Mouse (Mus musculus): ENCODE data around the gene Apeh.
A peak's percentile ranks its signal among the peaks of the same experiment; 100 is the strongest.

Gene Apeh

DNA sequence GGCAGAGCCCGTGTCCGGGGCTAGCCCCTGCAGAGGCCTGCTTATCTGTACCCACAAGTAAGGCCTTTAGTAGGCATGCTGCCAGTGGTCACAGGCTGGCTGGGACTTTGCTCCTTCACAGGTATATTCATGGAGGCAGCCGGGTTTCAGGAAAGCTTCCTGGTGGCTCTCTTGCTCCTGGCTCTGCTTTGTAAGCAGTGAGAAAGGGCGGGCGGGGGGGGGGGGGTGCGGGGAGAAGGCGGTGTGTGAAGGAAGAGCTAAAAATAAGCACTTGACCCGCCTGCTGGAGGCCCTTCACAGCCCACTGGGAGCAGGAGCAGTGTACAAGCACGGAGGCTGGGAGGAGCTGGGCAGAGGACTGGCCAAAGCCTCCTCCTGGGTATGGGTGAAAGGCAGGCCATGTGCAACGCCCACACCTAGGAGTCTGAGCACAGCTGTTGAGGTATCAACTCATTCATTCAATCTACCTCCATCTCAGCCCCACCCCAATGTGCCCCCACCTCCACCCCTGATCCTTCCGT is 25.5 kb upstream of the Apeh start:
- no peak for DNase-seq (ENCODE audit: low read depth, low spot score)

DNA sequence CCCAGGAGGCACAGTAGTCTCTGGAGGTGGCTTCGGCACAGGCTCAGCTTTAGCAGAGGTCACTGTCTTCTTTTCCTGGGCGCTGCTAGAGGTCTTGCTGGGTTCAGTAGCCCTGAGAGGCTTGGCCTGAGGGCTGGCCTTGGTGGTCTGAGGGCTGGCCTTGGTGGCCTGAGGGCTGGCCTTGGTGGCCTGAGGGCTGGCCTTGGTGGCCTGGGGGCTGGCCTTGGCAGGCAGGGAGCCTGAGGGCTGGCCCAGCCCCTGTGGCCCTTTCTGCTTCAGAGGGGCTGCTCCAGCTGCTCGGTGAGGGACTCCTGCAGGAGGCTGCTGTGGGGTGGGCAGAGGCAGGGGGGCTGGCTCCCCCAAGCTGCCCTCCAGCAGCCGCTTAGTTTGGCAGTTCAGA is 22.7 kb upstream of the Apeh start:
- DNase-seq (ENCODE audit: low read depth, low spot score), result no peak

DNA sequence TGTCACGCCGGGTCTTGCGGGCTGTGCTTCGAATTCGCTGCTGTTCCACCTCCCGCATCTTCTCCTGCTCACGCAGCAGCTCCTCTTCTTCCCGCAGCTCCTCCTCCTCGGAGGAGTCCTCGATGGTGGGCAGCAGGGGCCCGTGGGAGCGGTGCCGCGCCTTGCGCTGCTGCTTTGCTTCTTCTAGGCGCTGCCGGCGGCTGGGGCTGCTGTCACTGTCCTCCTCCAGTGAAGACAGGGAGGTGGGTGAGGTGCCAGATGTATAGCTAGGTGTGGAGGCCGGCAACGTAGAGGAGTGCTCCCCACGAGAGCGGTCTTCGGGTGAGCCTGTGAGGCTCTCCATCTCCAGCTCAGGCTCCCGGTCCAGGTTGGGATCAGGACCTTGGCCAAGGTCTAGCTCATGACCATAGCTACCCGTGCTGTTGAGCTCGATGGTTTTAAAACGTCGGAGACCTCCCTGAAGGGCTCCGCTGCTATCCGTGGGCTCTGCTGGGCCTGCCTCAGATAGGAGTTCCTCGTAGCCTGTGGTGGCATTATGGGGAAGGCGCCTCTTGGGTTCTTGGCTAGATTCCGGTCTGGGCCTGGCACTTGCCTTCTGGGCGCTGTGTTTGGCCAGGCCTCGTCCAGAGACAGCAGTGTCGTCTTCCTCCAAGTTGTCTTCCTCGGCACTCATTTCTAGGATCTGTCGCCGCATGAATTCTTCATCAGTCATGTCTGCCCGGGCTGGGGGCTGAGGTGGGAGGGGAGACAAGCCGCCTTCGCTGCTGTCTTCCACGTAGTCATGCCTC is 21.1 kb upstream of the Apeh start:
- DNase-seq (ENCODE audit: low read depth, low spot score), result no peak

DNA sequence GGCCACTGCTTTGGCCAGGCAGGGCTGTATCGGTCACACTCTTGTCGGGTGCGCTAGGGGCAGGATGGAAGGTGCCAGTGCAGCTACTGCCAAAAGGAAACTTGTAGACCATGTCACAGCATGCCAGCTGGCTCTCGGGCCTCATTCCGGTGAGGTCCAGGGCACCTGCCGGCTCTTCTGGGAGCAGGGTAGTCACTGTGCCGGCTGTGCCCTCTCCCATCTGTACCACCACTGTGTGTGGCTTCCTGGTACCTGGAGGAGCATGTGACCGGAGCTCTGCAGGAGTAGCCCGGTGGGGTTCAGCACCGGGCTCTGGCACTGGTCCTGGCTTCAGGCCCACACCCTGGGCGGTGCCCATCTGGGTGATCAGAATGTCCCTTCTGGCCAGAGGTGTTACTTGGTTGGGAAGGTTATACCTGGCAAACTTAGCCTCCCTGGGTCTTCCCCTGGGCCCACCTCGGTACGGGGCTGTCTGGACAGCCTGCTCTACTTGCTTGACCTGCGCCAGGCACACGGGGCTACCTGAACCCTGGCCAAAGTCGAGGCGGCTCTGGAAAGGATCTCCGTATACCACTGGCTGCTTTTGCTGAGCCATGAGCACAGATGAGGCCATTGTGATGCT is 18.4 kb upstream of the Apeh start:
- no peak for DNase-seq (ENCODE audit: low read depth, low spot score)

DNA sequence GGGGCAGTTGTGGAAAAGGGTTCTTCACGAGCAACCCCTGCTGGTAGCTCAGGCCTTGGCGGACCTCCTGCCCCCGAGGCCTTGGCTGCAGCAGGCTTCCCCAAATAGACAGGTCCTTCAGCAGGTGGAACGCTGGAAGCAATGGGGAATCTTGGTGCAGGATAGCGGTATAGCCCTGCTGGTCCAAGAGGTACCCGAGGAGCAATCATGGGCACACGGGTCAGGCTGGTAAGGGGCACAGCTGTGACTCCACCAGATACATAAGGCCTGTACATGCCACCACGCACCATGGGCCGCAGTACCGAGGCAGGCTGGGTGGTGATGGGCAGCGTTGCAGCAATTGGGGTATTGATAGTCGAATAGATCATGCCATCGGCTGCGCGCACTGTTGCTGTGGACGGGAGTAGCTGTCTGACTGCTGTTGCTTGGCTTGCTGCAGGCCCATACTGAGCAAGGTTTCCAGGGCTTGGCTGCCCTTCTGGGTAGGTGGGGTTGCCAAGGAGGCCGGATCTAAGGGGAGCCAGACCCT is 17.3 kb upstream of the Apeh start:
- no peak for DNase-seq (ENCODE audit: low read depth, low spot score)

DNA sequence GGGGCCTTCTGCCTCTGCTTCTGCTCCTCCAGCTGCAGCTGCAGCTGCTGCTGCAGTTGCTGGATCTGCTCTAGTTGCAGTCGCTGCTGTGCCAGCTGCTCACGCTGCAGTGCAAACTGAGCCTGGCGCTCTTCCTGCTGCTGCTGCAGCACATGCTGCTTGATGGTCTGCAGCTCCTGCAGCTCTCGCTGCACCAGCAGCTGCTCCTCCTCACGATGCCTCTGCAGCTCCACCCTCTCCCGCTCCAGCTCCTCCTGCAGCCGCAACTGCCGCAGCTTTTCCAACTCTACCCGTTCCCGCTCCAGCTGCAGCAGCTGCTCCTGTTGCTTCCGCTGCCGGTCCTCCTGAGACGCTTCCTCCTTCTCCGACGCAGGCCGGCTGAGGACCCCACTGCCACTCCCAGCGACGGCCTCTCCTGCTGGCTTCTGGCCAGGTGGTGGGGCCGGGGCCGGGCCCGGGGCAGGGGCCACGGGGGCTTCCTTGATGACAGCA is 16.7 kb upstream of the Apeh start:
- no peak for DNase-seq (ENCODE audit: low read depth, low spot score)

DNA sequence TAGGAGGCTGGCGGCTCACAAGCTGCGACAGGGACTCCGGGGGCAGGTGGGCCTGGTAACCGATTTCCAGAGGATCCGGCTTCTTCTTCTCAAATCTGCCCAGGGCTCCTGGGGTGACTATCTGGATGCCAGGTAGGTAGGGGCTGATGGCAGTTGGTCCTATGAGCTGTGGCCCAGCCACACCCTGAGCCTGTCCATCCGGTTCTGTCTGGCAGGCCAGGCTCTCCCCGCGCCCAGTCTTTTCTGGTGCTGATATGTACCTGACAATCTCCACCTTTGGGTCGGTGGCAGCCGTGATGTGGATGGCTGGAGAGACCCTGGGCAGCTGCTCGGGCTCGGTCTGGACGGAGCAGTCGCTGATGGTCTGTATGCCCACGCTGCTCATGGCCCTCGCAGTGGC is 15.8 kb upstream of the Apeh start:
- DNase-seq (ENCODE audit: low read depth, low spot score), result no peak

DNA sequence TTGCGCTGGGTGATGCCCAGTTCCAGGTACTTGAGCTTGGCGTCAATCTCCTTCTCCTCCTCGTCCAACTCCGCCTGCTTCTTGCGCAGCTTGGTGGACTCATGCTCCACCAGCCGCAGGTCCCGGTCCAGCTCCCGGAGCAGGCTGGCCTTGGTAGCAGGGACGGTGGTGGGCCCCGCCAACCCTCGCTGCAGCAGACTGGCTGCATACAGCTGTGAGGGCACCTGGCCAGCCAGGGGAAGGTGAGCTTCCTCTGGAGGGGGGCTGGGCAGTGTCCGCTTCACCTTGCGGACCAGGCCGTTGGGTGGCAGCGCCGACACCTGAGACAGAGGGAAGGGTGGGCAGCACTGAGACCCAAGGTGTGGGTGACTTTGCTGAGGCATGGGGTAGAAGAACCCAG is 13.5 kb upstream of the Apeh start:
- DNase-seq (ENCODE audit: low read depth, low spot score), result no peak

DNA sequence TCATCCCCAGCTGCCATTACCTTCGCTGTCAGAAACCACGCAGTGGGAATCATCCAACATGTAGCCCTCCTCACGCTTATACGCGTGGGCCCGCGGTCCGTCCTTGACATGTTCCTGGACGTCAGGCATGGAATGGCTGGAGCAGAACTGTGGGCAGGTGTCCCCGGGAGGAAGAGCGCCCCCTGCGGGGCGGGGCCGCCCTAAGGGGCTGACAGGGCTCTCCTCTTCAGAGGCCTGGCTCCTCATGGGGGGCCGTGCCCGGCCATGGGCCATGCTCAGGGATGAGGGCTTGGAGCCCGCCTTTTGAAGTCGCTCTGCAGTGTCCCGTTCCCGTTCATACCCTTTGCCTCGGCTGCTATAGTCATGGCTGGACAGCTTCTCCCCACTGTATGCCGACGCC is 11.7 kb upstream of the Apeh start:
- no peak for DNase-seq (ENCODE audit: low read depth, low spot score)

DNA sequence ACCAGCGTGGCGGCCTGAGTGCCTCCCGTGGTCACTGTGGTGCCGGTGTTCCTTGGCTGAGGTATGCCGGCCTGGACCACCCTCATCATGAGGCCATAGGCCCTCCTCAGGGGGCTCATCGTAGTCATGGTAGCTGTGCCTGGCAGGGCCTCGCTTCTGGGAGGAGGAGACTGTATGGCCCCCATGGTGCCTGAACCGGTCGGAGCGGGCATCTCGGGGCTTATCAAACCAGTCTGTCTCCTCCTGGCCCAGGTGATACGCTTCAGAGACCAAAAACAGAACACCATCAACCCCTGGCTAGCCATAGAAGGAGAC is 11.1 kb upstream of the Apeh start:
- no peak for DNase-seq (ENCODE audit: low read depth, low spot score)

DNA sequence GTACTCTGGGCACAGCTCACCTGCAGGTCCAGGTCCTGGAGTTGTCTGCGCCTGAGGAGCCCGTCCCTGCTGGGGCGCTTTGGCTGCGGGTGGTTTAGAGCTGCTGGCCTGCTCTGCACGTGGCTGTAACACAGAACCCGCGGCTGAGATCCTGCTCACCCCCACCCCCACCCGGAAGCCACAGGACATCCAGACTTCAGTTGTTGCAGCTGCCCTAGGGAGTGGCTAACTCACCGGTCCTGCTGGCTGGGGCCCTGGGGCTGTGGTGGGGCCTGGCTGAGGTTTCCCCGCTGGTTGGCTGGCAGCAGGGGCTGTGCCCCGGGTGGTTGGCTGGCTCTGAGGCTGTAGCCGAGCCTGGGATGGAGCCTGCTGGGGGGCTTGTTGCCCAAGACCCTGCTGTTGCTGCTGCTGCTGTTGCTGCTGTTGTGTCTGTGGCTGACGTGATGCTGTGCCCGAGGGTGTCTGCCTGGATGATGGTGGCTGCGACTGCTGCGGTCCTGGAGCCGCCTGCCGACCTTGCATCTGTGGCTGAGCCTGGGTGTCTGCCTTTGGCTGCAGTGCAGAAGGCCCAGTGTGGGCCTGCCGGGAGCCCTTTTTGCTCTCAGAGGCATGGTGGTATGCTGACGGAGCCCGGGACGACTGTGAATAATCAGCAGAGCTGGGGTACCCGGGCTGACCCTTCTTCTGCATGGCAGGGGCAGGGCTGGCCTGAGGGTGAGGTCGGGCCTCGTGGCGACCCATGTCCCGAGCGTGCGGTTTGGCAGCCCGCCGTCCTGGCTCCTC is 10.6 kb upstream of the Apeh start:
- no peak for DNase-seq (ENCODE audit: low read depth, low spot score)

DNA sequence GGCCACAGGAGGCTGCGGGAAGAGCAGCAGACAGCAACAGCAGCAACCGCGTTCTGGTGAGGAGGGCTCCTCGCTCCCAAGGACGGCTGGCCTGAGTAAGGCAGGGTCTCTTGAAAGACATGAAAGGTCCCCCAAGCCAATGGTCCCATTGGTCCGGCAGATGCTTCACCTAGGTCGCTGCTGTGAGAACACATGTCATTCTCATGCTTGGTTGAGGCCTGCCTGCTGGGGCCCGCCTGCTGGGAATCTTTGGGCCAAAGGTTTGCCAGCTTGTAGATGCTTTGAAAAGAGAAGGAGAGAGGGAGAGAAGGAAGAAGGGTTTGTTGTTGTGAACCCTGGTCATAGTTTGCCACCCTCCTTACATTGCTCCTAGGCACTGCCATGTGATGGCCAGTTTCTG is 5.2 kb upstream of the Apeh start:
- DNase-seq (ENCODE audit: low read depth, low spot score), result no peak

DNA sequence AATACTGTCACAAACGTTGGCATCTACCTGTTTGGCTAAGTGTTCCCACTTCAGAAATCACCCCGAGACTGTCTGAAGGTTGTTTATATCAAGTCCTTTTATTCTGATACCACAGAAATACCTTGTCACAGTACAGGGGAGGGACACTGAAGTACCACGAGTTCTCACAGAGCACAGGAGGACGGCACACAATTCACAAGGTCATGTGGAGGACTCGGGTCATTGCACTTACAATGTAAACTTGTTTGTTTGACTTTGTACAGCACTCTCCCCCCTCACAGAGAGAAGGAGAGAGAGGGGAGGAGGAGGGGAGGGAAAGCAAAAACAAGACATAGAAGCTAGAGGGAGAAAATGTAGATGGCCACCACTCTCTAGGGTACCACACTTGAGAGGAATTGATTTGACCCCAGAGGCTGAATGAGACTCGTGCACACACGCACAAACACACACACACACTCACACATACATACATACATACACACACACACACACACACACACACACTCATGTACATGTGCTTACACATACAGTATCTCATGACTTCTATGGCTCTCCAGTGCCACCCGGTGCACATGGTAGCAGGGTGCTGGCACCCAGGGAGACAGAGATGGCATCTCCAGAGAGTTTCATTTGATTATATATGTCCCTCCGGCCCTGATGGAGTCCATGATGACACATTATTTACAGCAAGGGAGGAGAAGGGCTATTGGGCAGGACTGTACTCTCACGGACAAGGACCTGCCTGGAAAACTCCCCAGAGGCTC is 1.7 kb upstream of the Apeh start:
- no peak for DNase-seq (ENCODE audit: low read depth, low spot score)

DNA sequence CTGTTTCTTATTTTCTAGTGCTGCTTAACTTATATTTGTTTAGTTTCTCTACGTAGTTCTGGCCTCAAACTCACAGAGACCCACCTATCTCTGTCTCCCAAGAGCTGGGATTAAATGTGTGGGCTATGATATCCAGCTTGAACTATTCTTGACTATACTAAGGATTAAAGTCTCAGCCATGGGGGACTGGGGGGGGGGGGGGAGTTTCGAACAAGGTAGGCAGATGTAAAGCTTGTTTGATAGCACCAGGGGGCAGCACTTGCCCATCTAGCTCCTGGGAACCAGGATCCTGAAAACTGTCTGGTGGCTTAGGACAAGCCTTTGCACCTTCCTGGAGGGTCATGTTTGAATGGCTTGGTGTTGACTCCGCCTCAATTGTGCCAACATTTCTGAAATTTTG is 1.1 kb upstream of the Apeh start:
- peak; percentile 76 for DNase-seq (ENCODE audit: low read depth, low spot score)

DNA sequence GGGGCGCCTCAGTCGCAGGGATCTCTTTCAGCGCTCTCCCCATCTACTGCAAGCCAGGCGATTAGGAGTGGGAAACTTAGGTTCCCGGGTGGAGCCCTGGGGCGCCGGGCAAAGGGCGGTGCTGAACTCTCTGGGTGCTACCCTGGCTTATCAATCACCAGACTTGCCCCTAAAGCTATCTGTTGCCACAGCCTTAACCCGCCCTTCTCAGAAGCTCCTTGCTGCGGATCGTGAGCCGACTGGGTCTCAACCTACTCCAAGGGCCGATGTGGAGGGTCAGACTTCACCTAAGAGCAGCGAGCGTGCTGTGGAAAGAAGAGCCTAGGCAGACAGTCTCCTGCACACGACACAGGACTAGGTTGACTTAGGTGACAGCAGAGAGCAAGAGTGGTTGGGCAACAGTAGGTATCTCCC is 599 bp upstream of the Apeh start:
- peak; percentile 91 for DNase-seq (ENCODE audit: low read depth, low spot score)

DNA sequence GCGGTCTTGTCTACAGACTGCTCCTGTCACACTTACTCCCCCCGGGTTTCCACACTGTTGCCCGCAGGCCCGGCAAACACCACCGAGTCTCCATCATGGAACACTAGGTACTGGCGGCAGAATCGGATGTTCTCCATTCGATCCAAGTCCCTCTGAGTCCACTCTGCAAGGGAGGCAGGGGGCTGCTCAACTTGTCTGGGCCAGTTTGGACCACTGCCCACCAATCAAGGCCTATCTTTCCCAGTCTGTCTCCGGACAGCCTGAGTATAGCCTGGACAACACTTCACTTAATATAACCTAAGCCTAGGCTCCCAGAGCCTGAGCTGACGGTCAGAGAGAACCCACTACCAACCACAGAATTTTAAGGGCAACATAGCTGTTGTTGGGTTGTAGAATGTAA is 820 bp downstream of the Apeh start:
- no peak for DNase-seq (ENCODE audit: low read depth, low spot score)

DNA sequence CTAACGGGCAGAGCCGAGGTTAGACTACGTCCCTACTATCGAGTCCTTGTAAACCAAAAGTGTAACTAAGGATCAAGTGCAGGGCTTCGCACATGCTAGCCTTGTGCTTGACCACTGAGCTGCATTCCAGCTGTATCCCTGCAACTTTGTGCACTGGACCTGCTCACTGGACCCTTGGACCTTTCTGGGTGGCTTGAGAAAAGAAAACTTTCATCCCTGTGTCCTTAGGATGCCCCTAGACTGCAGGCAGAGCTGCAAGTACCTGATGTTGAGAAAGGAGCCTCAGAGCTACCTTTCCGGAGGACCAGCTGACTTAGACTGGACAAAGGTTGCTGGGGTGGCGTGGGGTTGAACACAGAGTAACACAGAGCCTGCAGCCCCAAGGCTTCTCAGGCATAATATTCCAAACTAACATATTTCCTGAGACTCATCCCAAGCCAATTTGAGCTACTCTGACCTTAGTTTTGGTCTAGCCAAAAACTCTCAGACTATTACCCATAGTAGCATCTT is 3.7 kb downstream of the Apeh start:
- DNase-seq (ENCODE audit: low read depth, low spot score), result no peak

DNA sequence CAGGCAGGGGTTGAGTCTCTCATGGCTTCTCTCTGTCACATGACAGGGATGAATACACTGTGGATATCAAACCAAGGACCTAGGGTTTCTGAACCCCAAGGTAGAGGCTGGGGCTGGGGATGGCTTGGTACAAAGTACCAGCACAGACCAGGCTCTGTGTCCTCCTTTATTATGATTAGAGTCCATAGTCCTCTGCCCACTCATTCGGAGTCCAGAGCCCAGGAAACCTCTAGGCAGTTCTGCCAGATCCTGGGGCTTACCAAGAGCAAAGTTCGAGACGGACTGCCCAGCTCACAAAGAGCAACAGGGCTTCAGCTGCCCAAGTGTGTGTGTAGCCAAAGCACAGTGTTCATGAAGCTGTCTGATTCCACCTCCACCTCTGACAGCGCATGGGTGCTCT is 9.1 kb downstream of the Apeh start:
- no peak for DNase-seq (ENCODE audit: low read depth, low spot score)

DNA sequence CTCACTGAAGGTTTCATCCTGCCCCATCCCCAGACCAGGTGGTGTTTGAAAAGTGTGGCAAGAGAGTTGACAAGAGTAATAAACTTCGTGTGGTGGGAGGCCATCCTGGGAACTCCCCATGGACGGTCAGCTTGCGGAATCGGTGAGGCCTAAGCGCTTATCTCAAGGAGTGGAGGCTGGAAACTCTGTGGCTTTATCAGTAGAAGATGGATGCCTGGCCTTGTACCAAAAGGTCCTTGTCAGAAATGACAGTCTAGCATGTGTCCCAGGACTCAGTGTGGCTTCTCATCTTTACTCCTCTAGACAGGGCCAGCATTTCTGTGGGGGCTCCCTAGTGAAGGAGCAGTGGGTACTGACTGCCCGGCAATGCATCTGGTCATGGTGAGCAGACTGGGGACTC is 10.8 kb downstream of the Apeh start:
- DNase-seq (ENCODE audit: low read depth, low spot score), result no peak

DNA sequence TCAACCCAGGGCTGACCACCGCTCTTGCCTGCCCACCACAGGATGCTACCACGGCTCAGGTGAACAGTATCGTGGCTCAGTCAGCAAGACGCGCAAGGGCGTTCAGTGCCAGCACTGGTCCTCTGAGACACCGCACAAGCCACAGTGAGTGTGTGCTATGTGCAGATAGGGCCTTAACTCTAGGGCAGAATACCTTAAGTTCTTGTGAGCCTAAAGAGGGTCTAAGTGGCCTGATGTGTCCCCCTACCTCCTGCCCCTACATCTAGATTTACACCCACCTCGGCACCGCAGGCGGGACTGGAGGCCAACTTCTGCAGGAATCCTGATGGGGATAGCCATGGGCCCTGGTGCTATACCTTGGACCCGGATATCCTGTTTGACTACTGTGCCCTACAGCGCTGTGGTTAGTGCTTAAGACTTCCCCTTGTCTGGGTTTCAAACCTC is 11.4 kb downstream of the Apeh start, which contains the start of gene Rnf123:
Gene Rnf123 (minus strand): TSS at position 359 of the 444 bp plus-strand sequence.
- DNase-seq (ENCODE audit: low read depth, low spot score), result no peak

DNA sequence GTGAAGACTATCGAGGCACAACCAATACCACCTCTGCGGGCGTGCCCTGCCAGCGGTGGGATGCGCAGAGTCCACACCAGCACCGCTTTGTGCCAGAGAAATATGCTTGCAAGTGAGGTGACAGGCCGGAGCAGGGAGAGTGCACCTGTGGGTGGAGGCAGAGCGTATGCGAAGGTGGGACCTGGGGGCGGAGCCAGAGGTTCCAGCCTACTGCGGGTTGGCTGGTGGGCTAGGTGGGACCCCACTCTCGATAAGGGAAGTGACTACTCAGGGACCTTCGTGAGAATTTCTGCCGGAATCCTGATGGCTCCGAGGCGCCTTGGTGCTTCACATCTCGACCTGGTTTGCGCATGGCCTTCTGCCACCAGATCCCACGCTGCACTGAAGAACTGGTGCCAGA is 11.9 kb downstream of the Apeh start:
- no peak for DNase-seq (ENCODE audit: low read depth, low spot score)
